Mouse (Mus musculus) hindbrain, embryonic 13.5 days (tissue): ENCODE measurements around the gene Alpk3. TPM values are rescaled to one million over a fixed set of nuclear protein-coding genes. Genes with fewer than 3 reads are reported as not detected.

Experiments
- polyA plus RNA-seq: library from polyadenylated mRNA; unstranded; fragments of >200 nt; fragmentation: Nextera tagmentation; extraction: Ambion mirVana; gene quantifications from 2 replicates; pipeline ENCODE4 v1.2.1, GENCODE M21; 2015

The Alpk3 gene
- polyA plus RNA-seq, 1 experiment from 2014 or later = 0.14 TPM

Other genes with a start within 250 kb of the Alpk3 start
- 21.1 and 23.6 TPM in 2 replicates for gene Iqgap1, start 231.6 kb upstream of the Alpk3 start, polyA plus RNA-seq
- 5.3 and 5.8 TPM in 2 replicates for gene Zscan2, start 196.7 kb upstream of the Alpk3 start, polyA plus RNA-seq
- 36.5 and 41.5 TPM in 2 replicates for gene Wdr73, start 156.3 kb upstream of the Alpk3 start, polyA plus RNA-seq
- gene Nmb, start 152.5 kb upstream of the Alpk3 start, polyA plus RNA-seq = 7.4 and 8.0 TPM in 2 replicates
- 174 and 177 TPM in 2 replicates for gene Sec11a, start 109.8 kb upstream of the Alpk3 start, polyA plus RNA-seq
- gene Zfp592, start 63.9 kb upstream of the Alpk3 start, polyA plus RNA-seq = 7.3 and 8.8 TPM in 2 replicates
- not detected in 2 replicates for gene Slc28a1, start 57.2 kb downstream of the Alpk3 start, polyA plus RNA-seq
- 2.1 and 2.5 TPM in 2 replicates for gene Pde8a, start 156.0 kb downstream of the Alpk3 start, polyA plus RNA-seq